Mouse (Mus musculus) common myeloid progenitor, adult 5-6 weeks (primary cell): ENCODE measurements around the gene Nrl. TPM values are rescaled to one million over a fixed set of nuclear protein-coding genes. Genes with fewer than 3 reads are reported as not detected.

Experiments used
- ATAC-seq: replicated peaks from 2 replicates; pipeline ENCODE4 v1.8.0; 2016; ENCODE audit warnings: low read depth, mild to moderate bottlenecking, moderate TSS enrichment, inconsistent platforms; ENCODE audit not compliant: poor library complexity, severe bottlenecking
- total RNA-seq: library from RNA; stranded (forward); fragments of 200-1000, 187-1606 nt; gene quantifications from 2 replicates; pipeline ENCODE4 v1.2.3, GENCODE M21; 2017

Nrl gene
- total RNA-seq, 1 experiment from 2014 or later, result not detected

- ATAC-seq, result peak; percentile 79
Observed at GRCm38 (mm10) chr14:55491291-55491833, 33.4 kb downstream of the Nrl start.

- ATAC-seq, result peak; percentile 34; the same call in 1 of the 2 replicates
Observed at GRCm38 (mm10) chr14:55490361-55491201, 34.2 kb downstream of the Nrl start, which contains the start of gene Carmil3. TSS of gene Carmil3 (plus strand) at chr14:55490651.

GRCm38 (mm10) chr14:55486836-55487235, 37.9 kb downstream of the Nrl start:
- no peak for ATAC-seq

GRCm38 (mm10) chr14:55484430-55485085, 40.2 kb downstream of the Nrl start:
- no peak for ATAC-seq

GRCm38 (mm10) chr14:55479629-55480028, 45.2 kb downstream of the Nrl start:
- ATAC-seq, result no peak

- ATAC-seq, result peak; percentile 88
Observed at GRCm38 (mm10) chr14:55478651-55479599, 45.9 kb downstream of the Nrl start, which contains the start of gene Dhrs4. TSS of gene Dhrs4 (plus strand) at chr14:55478758.

GRCm38 (mm10) chr14:55477829-55478228, 47.0 kb downstream of the Nrl start:
- no peak for ATAC-seq

- ATAC-seq, result no peak
Observed at GRCm38 (mm10) chr14:55477421-55477820, 47.4 kb downstream of the Nrl start.

GRCm38 (mm10) chr14:55475654-55476053, 49.1 kb downstream of the Nrl start:
- ATAC-seq, result no peak

- ATAC-seq, result 0 out of 2 replicates have a peak, but pooled peaks have one; percentile 39
Observed at GRCm38 (mm10) chr14:55470806-55471205, 54.0 kb downstream of the Nrl start.

GRCm38 (mm10) chr14:55469821-55470220, 55.0 kb downstream of the Nrl start:
- ATAC-seq, result no peak

- ATAC-seq, result no peak
Observed at GRCm38 (mm10) chr14:55469041-55469440, 55.7 kb downstream of the Nrl start.

Other genes with a start within 250 kb of the Nrl start
- gene Dhrs4, start 46.2 kb downstream of the Nrl start, total RNA-seq, result 77.1 and 95.0 TPM in 2 replicates
- gene Carmil3, start 34.3 kb downstream of the Nrl start, total RNA-seq, result 0.15 and 2.1 TPM in 2 replicates
- not detected in 2 replicates for gene Cpne6, start 14.5 kb downstream of the Nrl start, total RNA-seq
- 47.8 and 51.1 TPM in 2 replicates for gene Pck2, start 15.3 kb upstream of the Nrl start, total RNA-seq
- gene Dcaf11, start 35.0 kb upstream of the Nrl start, total RNA-seq, result 41.6 and 79.5 TPM in 2 replicates
- gene A730061H03Rik, start 35.4 kb upstream of the Nrl start, total RNA-seq, result not detected in 2 replicates
- gene Fitm1, start 50.6 kb upstream of the Nrl start, total RNA-seq, result 1.3 TPM in 1 of 2 replicates, not detected in the other
- gene Psme1, start 53.1 kb upstream of the Nrl start, total RNA-seq, result 329 and 372 TPM in 2 replicates
- 19.1 and 24.3 TPM in 2 replicates for gene Emc9, start 60.3 kb upstream of the Nrl start, total RNA-seq
- gene Psme2, start 66.1 kb upstream of the Nrl start, total RNA-seq, result 217 and 241 TPM in 2 replicates
- gene Rnf31, start 66.7 kb upstream of the Nrl start, total RNA-seq, result 11.9 and 21.2 TPM in 2 replicates
- 38.5 and 39.8 TPM in 2 replicates for gene Irf9, start 78.6 kb upstream of the Nrl start, total RNA-seq
- gene Rec8, start 93.1 kb upstream of the Nrl start, total RNA-seq, result 8.1 and 12.7 TPM in 2 replicates
- 23.0 and 64.0 TPM in 2 replicates for gene Ipo4, start 111.0 kb upstream of the Nrl start, total RNA-seq
- gene Gm49378, start 112.9 kb upstream of the Nrl start, total RNA-seq, result 0.87 and 9.9 TPM in 2 replicates
- gene Tm9sf1, start 118.8 kb upstream of the Nrl start, total RNA-seq, result 42.8 and 66.8 TPM in 2 replicates
- gene Tssk4, start 125.2 kb upstream of the Nrl start, total RNA-seq, result 0.27 and 0.82 TPM in 2 replicates
- 26.2 and 28.2 TPM in 2 replicates for gene Mdp1, start 135.5 kb upstream of the Nrl start, total RNA-seq
- 39.3 and 46.1 TPM in 2 replicates for gene Gmpr2, start 147.0 kb upstream of the Nrl start, total RNA-seq
- gene Nedd8, start 147.1 kb upstream of the Nrl start, total RNA-seq, result 345 and 391 TPM in 2 replicates
- 20.9 and 24.1 TPM in 2 replicates for gene Tinf2, start 156.8 kb upstream of the Nrl start, total RNA-seq
- gene Tgm1, start 188.9 kb upstream of the Nrl start, total RNA-seq, result 1.9 and 2.8 TPM in 2 replicates
- gene Rabggta, start 197.3 kb upstream of the Nrl start, total RNA-seq, result 11.6 and 15.0 TPM in 2 replicates
- 8.3 and 23.9 TPM in 2 replicates for gene Dhrs1, start 220.7 kb upstream of the Nrl start, total RNA-seq
- gene Nop9, start 220.7 kb upstream of the Nrl start, total RNA-seq, result 21.4 and 22.7 TPM in 2 replicates
- gene Cideb, start 233.5 kb upstream of the Nrl start, total RNA-seq, result 0.14 and 1.1 TPM in 2 replicates
- gene Ltb4r2, start 236.4 kb upstream of the Nrl start, total RNA-seq, result 0.46 and 0.49 TPM in 2 replicates
- gene Ltb4r1, start 241.0 kb upstream of the Nrl start, total RNA-seq, result 1.5 and 6.3 TPM in 2 replicates